Mouse (Mus musculus): ENCODE results near the gene Diaph2.

GRCm38 (mm10) chrX:129833887-129834286 lies 84.3 kb downstream of the Diaph2 start:
- no peak for TF ChIP-seq CTCF (IDR thresholded peaks at IDR 0.05; ENCODE audit: extremely low read depth, insufficient read depth, insufficient read length, insufficient replicate concordance)
- no peak for TF ChIP-seq POLR2A (IDR thresholded peaks at IDR 0.05; ENCODE audit: low read depth, low read length)
